11 mouse cellular contexts compared by ENCODE assay signal in the genomic region with DNA sequence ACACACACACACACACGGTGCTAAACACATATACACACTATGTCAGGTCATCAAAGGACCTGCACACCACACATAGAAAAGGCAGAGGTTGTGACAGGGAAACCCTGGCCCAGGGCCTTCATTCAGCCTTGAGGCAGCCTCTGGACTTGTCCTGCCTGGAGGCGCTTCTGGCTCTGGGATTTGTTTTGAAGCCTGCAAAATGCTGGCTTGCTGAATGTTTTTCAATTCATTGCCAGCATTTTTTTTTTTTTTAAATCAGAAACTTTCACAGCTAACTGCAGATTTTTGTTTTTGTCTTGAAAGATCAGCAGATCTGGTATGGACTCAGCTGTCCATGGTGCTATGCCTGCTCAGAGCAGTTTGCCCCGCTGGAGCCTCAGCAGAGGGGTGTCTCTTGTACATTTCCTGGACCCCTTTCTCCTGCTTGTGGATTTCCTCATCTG. TPM values are rescaled to one million over a fixed set of nuclear protein-coding genes. Genes with fewer than 3 reads are reported as not detected.
A peak's percentile ranks its signal among the peaks of the same experiment; 100 is the strongest.
DNase-seq lines count a peak whose midpoint lies in the region; ATAC-seq and TF ChIP-seq lines count a peak whose summit lies in the region.
"Had no signal": no experiment of that assay in that cellular context is flagged by ENCODE, and none has a peak within 500 bp of the region (broad histone marks: within the 10 kb centered on the region; RNA-seq: fewer than 3 reads in every experiment).

No protein-coding gene starts in this region.

- H3K27me3 ChIP-seq in forebrain, embryonic 15.5 days, result no peaks in the 10 kb centered on the region
- no peaks in the 10 kb centered on the region for H3K27me3 ChIP-seq in forebrain, embryonic 12.5 days

- no peak overlapping the region for H3K9ac ChIP-seq in forebrain, embryonic 15.5 days (replicated peaks)
- no peak overlapping the region for H3K9ac ChIP-seq in forebrain, embryonic 12.5 days

- no peak overlapping the region for H3K4me2 ChIP-seq in forebrain, embryonic 15.5 days (replicated peaks)
- H3K4me2 ChIP-seq in forebrain, embryonic 12.5 days, result no peak overlapping the region

- H3K9me3 ChIP-seq in forebrain, embryonic 15.5 days, result no peaks in the 10 kb centered on the region
- H3K9me3 ChIP-seq in forebrain, embryonic 12.5 days, result no peaks in the 10 kb centered on the region

- 0 out of 2 replicates have a peak overlapping the region, but pooled peaks have one; percentile 23 for H3K27ac ChIP-seq in forebrain, embryonic 15.5 days (replicated peaks)
- no peak overlapping the region for H3K27ac ChIP-seq in forebrain, embryonic 12.5 days
- H3K27ac ChIP-seq in left cerebral cortex, adult 2 months, result peak overlapping the region; percentile 38; the same call in 1 of the 2 replicates

- 70% methylated on average over 3 of the region's 3 CpGs for WGBS in forebrain, embryonic 15.5 days
- 82% methylated on average over 3 of the region's 3 CpGs for WGBS in forebrain, embryonic 12.5 days

- no peaks in the 10 kb centered on the region for H3K36me3 ChIP-seq in forebrain, embryonic 15.5 days
- no peaks in the 10 kb centered on the region for H3K36me3 ChIP-seq in forebrain, embryonic 12.5 days (replicated peaks)

- ATAC-seq in forebrain, embryonic 15.5 days (replicated peaks), result no peak
- no peak for ATAC-seq in forebrain, embryonic 12.5 days (ENCODE audit: low FRiP score)

- H3K4me1 ChIP-seq in forebrain, embryonic 15.5 days, result no peaks in the 10 kb centered on the region
- H3K4me1 ChIP-seq in forebrain, embryonic 12.5 days, result peaks cover 4% of the 10 kb centered on the region

- no peak for TF ChIP-seq CTCF in left cerebral cortex, adult 2 months (IDR thresholded peaks at IDR 0.05)

- intact Hi-C loops in left cerebral cortex, adult 2 months (cut with DNase I), result no loop called here
- intact Hi-C loops in heart, postnatal 14 days (cut with DNase I), result no loop called here

- no peak overlapping the region for H3K4me3 ChIP-seq in forebrain, embryonic 15.5 days
- H3K4me3 ChIP-seq in forebrain, embryonic 12.5 days (replicated peaks), result no peak overlapping the region
- no peak overlapping the region for H3K4me3 ChIP-seq in left cerebral cortex, adult 2 months

- DNase-seq in left cerebral cortex, adult 2 months (ENCODE audit: extremely low spot score in 1 of 2, low spot score in 2 of 2), result no peak
- no peak for DNase-seq in left cerebral cortex, adult 18-20 months (ENCODE audit: low spot score in 2 of 2)
- DNase-seq in heart, postnatal 14 days, result peak; percentile 45 to 50
- DNase-seq in ovary, postnatal 14 days (ENCODE audit: low spot score), result peak; percentile 43
- no peak for DNase-seq in frontal cortex, postnatal 14 days (ENCODE audit: low spot score in 2 of 2)
- no peak for DNase-seq in layer of hippocampus, adult 9-11 months
- DNase-seq: B cell, adult 2 months had no signal

RNA-seq across cellular contexts. Expression of gene Slco2b1, which starts 11.4 kb away (rescaled TPM):
- 4.5 and 4.9 TPM in 2 replicates for polyA plus RNA-seq in forebrain, embryonic 15.5 days (2015; fragmentation: Nextera tagmentation; extraction: Ambion mirVana)
- polyA plus RNA-seq in forebrain, embryonic 12.5 days (2016; fragmentation: Nextera tagmentation; extraction: Ambion mirVana), result 2.2 and 2.4 TPM in 2 replicates
- 10 to 100 TPM; 12.3 to 12.9 TPM for total RNA-seq in left cerebral cortex, adult 2 months (2021)
- 10 to 100 TPM; 10.1 to 11.9 TPM for total RNA-seq in left cerebral cortex, adult 18-20 months (2021)
- total RNA-seq in heart, postnatal 14 days (2021), result 10 to 100 TPM in 1 of 2 experiments, 1 to 10 TPM in 1; 8.8 to 11.4 TPM

RNA-seq across cellular contexts. Expression of gene Olfr520, which starts 30.3 kb away (rescaled TPM):
- polyA plus RNA-seq in forebrain, embryonic 15.5 days (2015; fragmentation: Nextera tagmentation; extraction: Ambion mirVana), result not detected in 2 replicates
- not detected in 2 replicates for polyA plus RNA-seq in forebrain, embryonic 12.5 days (2016; fragmentation: Nextera tagmentation; extraction: Ambion mirVana)
- not detected for total RNA-seq in left cerebral cortex, adult 2 months (2021)
- not detected for total RNA-seq in left cerebral cortex, adult 18-20 months (2021)
- under 1 TPM in 1 of 2 experiments, not detected in 1; 0.38 TPM for total RNA-seq in heart, postnatal 14 days (2021)
- total RNA-seq: common myeloid progenitor, adult 5-6 weeks; megakaryocyte, adult 5-6 weeks had no signal

Comparison
In these comparisons a context has a peak if more than half of its experiments do, and no peak if none do; other contexts are left out.
1. DNase-seq: peak in heart, postnatal 14 days (2 of 2) and ovary, postnatal 14 days (single experiment); none in left cerebral cortex, adult 2 months (0 of 2), left cerebral cortex, adult 18-20 months (0 of 2), frontal cortex, postnatal 14 days (0 of 2) and layer of hippocampus, adult 9-11 months (single experiment).